Mouse (Mus musculus) kidney, postnatal 14 days (tissue): ENCODE results near the gene Prl2a1.
"Not testable (repeated sequence)": the region's sequence is repeated elsewhere in the genome, so short reads cannot be mapped to it uniquely, and the experiment has no call there.

Experiments used
- DNase-seq: peaks from one replicate; pipeline ENCODE4 v3.0.0; 2022; ENCODE audit warnings: mixed read lengths

The Prl2a1 gene

GRCm38 (mm10) chr13:27801354-27801753 lies at the start of gene Prl2a1:
Gene Prl2a1 (plus strand): TSS chr13:27801654.
- DNase-seq, result no peak

GRCm38 (mm10) chr13:27780704-27781103 lies 20.8 kb upstream of the Prl2a1 start, which contains the start of gene Prl7c1:
Gene Prl7c1 (minus strand): TSS chr13:27780804.
- not testable (repeated sequence) for DNase-seq

- DNase-seq, result no peak
Observed at GRCm38 (mm10) chr13:27799303-27799702, 2.2 kb upstream of the Prl2a1 start.

GRCm38 (mm10) chr13:27802765-27803164 lies 1.3 kb downstream of the Prl2a1 start:
- DNase-seq, result no peak

GRCm38 (mm10) chr13:27849042-27849441 lies 47.6 kb downstream of the Prl2a1 start, which contains the start of gene Prl2c1:
Gene Prl2c1 (plus strand): TSS chr13:27849342.
- no peak for DNase-seq
